Mouse (Mus musculus) CD4-positive, CD25-positive, alpha-beta regulatory T cell (primary cell): ENCODE data around the gene Stxbp3. TPM values are rescaled to one million over a fixed set of nuclear protein-coding genes. Genes with fewer than 3 reads are reported as not detected.

ENCODE experiments used
- polyA plus RNA-seq: library from polyadenylated mRNA; unstranded; fragments of 100-300 nt; shearing (Covaris generic); gene quantifications from one replicate; pipeline ENCODE4 v1.2.1, GENCODE M21; 2017

Stxbp3 gene
- 59.5 TPM for polyA plus RNA-seq

GRCm38 (mm10) chr3:108840000-108840715 lies at the start of gene Stxbp3:
Stxbp3 (minus strand) TSS chr3:108840526.

GRCm38 (mm10) chr3:108889908-108890307 lies 49.6 kb upstream of the Stxbp3 start, which contains the start of gene Fndc7:
Fndc7 (minus strand) TSS chr3:108890008.

Other genes starting within 250 kb of the Stxbp3 start
- 12.3 TPM for gene Wdr47, start 249.2 kb downstream of the Stxbp3 start, polyA plus RNA-seq
- gene Clcc1, start 186.6 kb downstream of the Stxbp3 start, polyA plus RNA-seq, result 61.3 TPM
- 6.7 TPM for gene Gpsm2, start 118.2 kb downstream of the Stxbp3 start, polyA plus RNA-seq
- 0.04 TPM for gene Aknad1, start 100.9 kb downstream of the Stxbp3 start, polyA plus RNA-seq
- 0.26 TPM for gene Fndc7, start 49.5 kb upstream of the Stxbp3 start, polyA plus RNA-seq
- 206 TPM for gene Prpf38b, start 71.2 kb upstream of the Stxbp3 start, polyA plus RNA-seq
- 1.7 TPM for gene Henmt1, start 99.3 kb upstream of the Stxbp3 start, polyA plus RNA-seq
- not detected for gene Gm9857, start 99.9 kb upstream of the Stxbp3 start, polyA plus RNA-seq
- gene Fam102b, start 187.1 kb upstream of the Stxbp3 start, polyA plus RNA-seq, result 8.3 TPM
- gene Slc25a54, start 239.9 kb upstream of the Stxbp3 start, polyA plus RNA-seq, result not detected